Mouse (Mus musculus) 416B (cell line): ENCODE measurements around the gene Pmel.

Experiments
- DNase-seq: peaks from one replicate; pipeline ENCODE4 v3.0.0; 2011; ENCODE audit warnings: low read depth

Pmel gene

DNA sequence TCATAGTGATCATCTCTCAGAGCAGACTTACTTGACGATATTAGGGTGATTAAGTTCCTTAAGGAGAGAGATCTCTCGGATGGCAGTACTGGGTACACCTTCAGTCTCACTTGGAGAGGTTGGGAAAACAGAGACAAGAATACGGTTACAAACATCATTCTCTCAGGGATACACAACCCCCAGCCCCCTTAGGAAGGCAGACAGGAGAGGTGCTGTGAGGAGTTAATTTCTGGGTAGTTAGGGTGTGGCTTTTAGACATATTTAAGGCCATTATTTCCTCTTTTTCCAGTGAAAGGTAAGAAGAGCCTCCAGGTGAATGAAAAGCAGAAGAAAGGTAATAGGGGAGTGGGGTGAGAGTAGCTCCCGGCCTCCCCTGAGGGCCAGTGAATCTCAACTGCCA is at the start of gene Pmel:
Gene Pmel (plus strand): TSS at position 301 of the 400 bp plus-strand sequence.
- DNase-seq = peak; percentile 13

DNA sequence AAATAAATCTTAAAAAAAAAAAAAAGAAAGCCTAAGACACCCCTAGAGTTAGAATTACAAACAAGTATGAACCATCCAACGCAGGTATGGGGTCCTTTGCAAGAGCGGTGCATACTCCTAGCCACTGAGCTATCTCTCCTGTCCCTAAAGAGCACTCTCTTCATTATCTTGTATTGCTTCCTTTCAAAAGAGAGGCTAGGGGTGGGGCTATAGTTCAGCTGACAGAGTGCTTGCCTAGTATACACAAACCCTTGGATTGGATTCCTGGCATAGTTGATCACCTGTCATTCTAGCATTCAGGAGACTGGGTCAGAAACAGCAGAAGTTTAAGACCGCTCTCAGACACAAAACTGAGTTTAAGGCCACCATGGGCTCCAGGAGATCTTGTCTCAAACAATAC is 48.7 kb upstream of the Pmel start:
- DNase-seq = no peak

DNA sequence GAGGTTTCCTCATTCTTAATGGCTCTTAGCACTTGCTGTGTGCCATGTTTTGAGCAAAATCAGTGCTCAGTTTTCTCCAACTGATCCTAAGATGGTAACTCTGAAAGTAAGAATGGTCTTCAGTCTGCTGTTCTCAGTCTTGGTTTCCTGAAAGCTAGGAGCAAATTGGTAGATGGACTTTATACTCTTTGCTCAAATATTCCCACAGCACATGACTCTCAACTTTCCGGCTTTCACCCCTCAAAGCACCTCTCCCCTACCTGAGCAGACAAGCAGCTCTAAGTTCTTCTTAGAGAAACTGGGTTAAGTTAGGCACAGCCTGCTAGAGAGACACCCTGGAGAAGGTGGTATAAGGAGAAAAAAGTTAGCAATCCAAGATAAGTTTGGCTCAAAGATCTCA is 47.3 kb upstream of the Pmel start:
- DNase-seq = no peak

DNA sequence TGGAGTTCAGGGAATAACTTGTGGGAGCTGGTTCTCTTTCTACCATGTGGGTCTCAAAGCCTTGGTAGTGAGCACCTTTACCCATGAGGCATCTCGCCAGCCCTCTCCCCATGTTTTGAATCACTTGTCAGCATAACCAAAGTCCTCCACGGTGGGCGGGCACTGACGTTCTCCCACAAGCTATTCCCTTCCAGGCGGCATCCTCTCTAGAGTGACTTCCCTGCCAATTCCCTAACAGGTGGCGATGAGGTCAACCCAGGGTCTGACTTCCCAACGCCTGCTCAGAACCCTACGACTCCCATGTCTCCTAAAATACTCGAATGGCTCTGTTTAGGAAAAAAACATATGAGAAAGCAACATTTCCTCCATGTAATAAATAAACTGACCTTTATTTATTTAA is 46.2 kb upstream of the Pmel start:
- DNase-seq = no peak

GRCm38 (mm10) chr10:128659490-128659889 is 44.5 kb upstream of the Pmel start:
- no peak for DNase-seq

DNA sequence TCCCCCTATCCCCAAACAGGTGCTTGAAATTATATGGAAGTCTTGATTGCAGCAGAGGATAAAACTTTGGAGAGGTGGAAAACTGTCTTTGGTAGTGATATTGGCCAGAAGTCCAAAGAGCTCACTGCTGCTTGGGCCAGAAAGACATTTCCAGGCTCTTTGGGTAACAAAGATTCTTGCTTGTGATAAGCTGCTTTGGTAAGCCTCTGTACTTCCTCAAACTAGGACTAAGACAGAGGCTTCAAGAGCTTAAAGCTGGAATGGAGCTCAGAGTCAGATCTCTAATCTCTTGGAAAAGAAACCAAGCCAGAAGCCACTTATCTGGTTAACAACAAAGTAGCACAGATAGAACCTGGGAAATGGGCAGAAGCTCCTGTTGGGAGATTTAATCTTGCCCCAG is 41.5 kb upstream of the Pmel start:
- peak; percentile 54 for DNase-seq

DNA sequence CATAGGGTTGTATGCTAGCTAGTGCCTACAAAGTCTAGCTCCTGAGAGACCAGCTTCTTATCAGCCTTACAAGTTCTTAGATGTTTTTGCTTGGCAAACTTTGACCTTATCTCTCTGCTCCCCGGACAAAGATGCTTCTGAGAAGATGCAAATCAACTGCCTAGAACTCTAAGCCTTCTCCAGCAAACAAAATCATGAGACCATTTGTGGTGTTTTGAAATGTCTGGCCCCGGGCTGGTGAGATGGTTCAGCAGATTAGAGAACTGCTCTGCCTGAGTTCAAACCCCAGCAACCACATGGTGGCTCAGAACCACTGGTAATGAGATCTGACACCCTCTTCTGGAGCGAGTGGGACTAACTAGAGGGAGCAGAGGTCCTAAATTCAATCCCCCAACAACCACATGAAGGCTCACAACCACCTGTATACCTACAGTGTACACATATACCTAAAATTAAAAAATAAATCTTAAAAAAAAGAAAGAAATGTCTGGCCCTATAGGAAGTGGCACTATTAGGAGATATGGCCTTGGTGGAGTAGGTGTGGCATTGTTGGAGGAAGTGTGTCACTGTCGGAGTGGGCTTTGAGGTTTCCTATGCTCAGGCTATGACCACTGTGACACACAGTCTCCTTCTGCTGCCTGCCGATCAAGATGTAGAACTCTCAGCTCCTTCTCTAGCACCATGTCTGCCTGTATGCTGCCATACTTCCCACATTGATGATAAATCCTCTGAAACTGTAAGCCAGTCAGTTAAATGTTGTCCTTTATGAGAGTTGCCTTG is 40.4 kb upstream of the Pmel start:
- DNase-seq = peak; percentile 95

- no peak for DNase-seq
Measured at GRCm38 (mm10) chr10:128664808-128665207, 39.2 kb upstream of the Pmel start.

GRCm38 (mm10) chr10:128665307-128665706 is 38.7 kb upstream of the Pmel start:
- no peak for DNase-seq

- no peak for DNase-seq
Measured at GRCm38 (mm10) chr10:128665806-128666205, 38.2 kb upstream of the Pmel start.

DNA sequence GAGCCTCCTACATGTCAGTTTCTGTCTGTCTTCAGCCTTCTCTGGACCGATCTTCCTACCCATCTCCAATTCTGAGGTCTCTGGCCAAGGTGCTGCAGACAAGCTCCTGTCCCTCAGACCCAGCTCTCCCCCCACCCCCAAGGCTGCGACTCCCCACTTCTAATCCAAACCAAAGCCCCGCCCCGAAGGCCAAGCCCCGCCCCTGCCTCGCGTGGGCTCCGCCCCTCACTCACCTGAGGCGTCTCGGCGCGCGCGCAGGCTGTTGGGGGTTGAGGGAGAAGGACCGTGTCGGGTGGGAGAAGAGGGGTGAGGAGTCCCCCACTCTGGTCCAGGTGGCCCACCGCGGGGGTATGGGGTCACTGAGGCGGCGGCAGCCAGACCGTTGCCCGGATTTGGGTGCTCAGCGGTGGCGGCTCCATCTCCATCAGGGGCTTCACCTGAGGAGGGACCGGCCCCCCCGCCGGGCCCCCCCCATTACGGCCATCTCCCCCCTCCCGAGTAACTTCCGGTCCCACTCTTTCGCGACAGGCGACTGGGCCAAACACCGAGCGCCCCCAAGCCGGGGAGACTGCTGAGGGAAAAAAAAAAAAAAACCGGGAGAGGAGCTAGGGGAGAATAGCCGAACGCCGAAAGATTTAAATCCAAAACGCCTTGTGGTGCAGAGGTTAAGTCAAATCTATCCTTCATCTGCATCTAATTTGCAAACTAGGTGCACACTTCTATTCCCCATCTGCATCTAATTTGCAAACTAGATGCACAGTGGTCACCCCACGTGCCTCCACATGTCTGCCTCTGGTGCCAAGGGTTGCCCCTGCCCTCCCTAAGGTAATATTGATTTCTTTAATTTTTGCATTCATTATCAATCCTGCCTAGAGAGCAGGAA is 35.0 kb upstream of the Pmel start:
- no peak for DNase-seq

DNA sequence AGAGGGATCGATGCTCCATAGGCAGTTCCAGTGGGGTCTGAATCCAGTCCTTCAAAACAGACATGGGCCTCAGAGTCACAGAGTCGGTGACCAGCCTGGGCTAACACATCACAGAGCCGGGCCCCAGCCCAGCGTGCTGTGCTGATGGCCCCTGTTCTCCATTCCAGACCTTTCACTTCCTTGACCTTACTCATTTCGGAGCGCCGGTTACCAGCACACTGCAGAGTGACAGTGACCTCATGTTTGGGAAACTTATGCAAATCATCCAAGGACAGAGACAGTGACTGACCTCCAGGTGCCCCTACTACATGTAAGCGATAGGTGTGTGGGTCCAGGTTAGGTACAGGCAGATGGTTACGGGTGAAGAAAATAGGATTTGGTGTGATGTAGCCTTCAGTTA is 32.8 kb upstream of the Pmel start:
- DNase-seq = no peak

DNA sequence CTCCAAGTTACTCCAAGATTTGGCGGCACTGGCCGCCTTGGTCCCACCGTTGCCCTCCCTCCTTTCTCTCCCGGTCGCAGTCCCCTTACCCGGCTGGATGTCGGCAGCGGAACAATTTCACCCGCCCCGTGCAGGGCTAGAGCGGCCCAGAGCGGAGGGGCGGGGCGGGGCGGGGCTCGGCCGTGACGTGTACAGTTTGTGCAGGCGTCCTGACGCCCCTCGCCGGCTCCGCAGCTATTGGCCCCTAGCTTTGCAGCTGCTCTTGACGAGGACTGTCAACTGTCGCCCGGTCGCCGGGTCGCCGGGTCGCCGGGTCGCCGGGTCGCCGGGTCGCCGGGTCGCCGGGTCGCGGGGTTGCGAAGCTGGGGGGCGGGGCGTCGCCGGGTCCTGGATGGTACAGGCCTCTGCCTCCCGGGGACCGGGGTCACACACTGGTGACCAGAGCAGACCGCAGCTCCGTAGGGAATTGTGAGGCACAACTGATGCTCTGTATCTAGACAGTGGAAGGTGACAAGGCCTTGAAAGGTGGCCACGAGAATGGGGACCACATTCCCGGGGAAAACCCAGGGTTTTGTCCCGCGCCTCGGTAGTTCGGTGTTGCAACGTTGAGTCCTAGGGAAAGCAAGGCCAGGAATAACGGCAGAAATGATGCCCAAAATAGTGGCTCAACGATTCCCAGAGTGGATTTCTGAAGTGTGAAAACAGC is 30.1 kb upstream of the Pmel start, which contains the start of gene Suox:
Gene Suox (minus strand): TSS at position 311 of the 706 bp plus-strand sequence.
- DNase-seq = peak; percentile 79

- DNase-seq = peak; percentile 72
Measured at GRCm38 (mm10) chr10:128674469-128675008, 29.5 kb upstream of the Pmel start.

DNA sequence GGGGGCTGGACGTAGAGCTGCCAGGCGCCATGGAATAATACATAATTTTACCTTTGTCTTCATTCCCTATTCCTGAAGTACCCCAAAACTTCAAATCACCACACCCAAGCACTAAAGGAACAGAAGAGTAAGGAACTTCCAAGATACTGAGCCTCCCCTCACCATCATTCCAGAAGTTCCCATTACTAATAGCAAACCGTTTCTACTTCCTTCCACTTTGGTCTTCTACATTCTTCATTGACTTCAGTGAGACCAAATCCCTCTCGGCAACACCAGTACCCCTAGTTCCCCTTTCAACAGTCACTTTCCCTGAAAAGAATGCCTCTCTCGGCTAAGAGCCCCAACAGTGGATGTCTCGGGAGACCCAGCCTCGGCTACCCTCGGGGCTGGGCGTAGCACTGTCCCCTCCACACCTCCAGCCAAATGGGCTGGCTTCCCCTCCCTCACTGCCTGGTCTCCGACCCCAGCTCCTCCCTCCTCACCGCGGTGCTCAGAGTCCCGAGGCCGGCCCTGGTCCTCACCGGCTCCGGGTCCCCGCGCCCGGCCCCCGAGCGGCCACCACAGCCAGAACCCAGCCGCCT is 8.5 kb upstream of the Pmel start:
- DNase-seq = peak; percentile 42

DNA sequence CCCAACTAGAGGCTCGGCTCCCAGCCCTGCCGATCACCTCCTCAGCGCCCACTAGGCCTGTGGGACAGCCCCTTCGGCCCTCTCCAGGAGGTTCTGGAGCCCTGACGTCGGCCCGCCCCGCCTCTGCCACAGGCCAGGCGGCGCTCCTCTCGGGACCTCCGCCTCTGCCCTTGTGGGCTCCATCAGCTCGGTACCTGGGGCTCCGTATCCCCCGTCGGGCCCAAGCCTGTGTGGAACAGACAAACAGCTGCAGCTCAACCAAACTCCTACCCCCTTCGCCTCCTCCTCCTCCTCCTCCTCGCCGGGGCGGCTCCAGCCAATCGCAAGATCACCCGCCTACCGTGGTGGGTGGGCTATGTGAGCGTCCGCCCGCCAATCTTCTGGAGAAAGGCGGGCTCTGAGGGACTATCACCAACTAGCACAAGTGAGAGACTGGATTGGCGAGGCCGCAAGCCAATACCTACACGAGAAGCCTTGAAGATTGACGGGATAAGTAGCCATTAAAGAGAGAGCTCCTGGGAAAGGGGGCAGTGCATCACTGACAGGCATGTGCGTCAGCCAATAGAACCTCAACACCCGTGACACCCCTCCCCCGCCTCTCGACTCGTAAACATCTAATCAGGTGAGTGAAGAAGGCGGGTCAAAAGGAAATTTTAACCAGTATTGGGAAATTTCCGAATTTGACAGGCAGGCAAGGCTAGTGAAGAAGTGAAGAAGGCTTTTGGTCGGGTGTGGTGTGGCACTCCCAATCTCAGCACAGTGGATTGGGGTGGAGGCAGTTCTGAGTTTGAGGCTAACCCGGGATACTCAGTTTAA is 7.8 kb upstream of the Pmel start, which contains the start of gene Rab5b:
Gene Rab5b (minus strand): TSS at position 273 of the 816 bp plus-strand sequence.
- peak; percentile 100 for DNase-seq

DNA sequence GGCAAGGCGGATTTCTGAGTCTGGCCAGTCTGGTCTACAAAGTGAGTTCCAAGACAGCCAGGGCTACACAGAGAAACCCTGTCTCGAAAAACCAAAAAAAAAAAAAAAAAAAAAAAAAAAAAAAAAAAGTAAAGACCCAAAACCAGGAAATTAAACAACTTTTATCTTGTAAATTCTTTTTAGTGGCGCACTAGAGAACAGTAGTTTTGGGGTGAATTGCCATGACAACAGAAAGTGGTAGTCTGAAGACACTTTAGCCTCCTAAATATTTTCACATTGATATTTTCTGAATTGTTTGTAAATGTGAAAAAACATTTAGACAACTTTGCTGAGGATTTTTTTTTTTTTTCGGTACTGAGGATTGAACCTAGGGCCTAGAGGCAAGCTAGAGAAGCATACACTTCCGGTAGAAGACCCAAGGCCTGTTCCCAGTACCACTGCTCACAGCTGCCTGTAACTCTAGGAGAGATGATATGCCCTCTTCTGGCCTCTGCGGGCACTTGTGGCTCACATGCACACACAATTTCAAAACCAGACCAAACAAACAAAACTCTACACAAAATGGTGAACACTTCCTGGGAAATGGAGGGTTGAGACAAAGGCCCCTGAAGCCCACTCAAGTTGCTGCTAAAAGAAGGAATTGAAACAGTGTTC is 6.8 kb upstream of the Pmel start:
- no peak for DNase-seq

- no peak for DNase-seq
Measured at GRCm38 (mm10) chr10:128699006-128699405, 5.0 kb upstream of the Pmel start.

DNA sequence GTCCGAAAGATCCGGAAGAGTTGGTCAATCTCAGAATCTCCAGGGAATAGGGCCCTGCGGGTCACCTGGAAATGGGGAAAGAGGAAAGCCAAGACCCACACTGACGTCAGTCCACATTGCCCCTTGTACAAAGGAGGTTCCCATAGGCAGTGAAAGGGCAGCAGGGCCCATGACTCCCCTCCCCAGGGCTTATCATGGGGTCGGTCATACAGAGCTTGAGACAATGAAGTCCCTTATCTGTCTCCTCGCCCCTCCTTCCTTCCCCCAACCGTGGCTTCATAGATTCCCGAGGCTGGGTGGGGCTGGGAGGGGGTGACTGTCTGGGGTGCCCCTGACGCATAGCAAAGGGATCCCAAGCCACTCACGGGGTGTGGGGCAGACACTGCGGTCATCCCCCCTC is 4.4 kb upstream of the Pmel start:
- no peak for DNase-seq

GRCm38 (mm10) chr10:128700712-128701111 is 3.3 kb upstream of the Pmel start:
- no peak for DNase-seq
